Mouse (Mus musculus) lung, postnatal 0 days (tissue): ENCODE data around the gene Acat2.

Source experiments
- CTCF ChIP-seq: IDR thresholded peaks from 2 replicates; pipeline ENCODE4 v1.5.1; 2016; ENCODE audit warnings: antibody characterized with exemption, mild to moderate bottlenecking
- EP300 ChIP-seq: IDR thresholded peaks from 2 replicates; pipeline ENCODE4 v1.6.1; 2016; ENCODE audit warnings: antibody characterized with exemption, mild to moderate bottlenecking, control low read depth

- TF ChIP-seq CTCF = peak; percentile 56
- no peak for TF ChIP-seq EP300
Observed at GRCm38 (mm10) chr17:13007730-13008425, 47.3 kb upstream of the Acat2 start.
